Mouse (Mus musculus): Measurements from ENCODE around the gene Lrrc36.

- TF ChIP-seq POLR2A (IDR thresholded peaks at IDR 0.05; ENCODE audit: borderline replicate concordance, extremely low read depth, low read depth, low read length) (no peak), CTCF (IDR thresholded peaks at IDR 0.05; ENCODE audit: insufficient read depth, low read length) (no peak)
Measured at GRCm38 (mm10) chr8:105482123-105482522, 68.8 kb downstream of the Lrrc36 start.

All from lung, adult 2 months (tissue).